Mouse (Mus musculus) lung, postnatal 0 days (tissue): ENCODE data around the gene Tspan7.

Source experiments
- CTCF ChIP-seq: IDR thresholded peaks from 2 replicates; pipeline ENCODE4 v1.5.1; 2016; ENCODE audit warnings: antibody characterized with exemption, mild to moderate bottlenecking
- EP300 ChIP-seq: IDR thresholded peaks from 2 replicates; pipeline ENCODE4 v1.6.1; 2016; ENCODE audit warnings: antibody characterized with exemption, mild to moderate bottlenecking, control low read depth

DNA sequence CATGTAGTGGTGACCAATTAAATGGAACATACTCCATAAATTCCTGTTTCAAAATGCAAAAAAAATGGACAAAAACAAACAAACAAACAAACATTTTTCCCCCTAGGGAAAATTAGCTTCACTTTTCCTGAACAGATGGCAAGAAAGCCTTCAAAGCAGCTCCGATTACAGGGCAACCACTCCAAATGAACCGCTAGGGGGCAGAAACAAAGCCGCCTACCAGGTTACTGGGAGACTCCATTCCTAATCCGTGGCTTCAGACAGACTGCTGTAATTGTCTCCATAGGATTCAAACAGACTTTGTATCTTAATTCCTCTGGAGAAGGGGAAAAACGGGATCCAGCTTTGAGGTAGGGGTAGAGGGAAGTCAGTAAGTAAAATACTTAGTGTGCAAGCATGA lies 132.2 kb downstream of the Tspan7 start:
- TF ChIP-seq CTCF (peak; percentile 61), EP300 (no peak)
